Comparison of ENCODE assay signal across 9 mouse cellular contexts in genomic region chr1:160231013-160231412, GRCm38 (mm10). TPM values are rescaled to one million over a fixed set of nuclear protein-coding genes. Genes with fewer than 3 reads are reported as not detected.
DNase-seq lines count a peak whose midpoint lies in the region; ATAC-seq and TF ChIP-seq lines count a peak whose summit lies in the region.
"Had no signal": no experiment of that assay in that cellular context is flagged by ENCODE, and none has a peak within 500 bp of the region (broad histone marks: within the 10 kb centered on the region; RNA-seq: fewer than 3 reads in every experiment).

No protein-coding gene starts in this region.

- H3K4me3 ChIP-seq in forebrain, postnatal 0 days (ENCODE audit: low read depth, low read length): no peak overlapping the region
- H3K4me3 ChIP-seq in forebrain, embryonic 16.5 days (replicated peaks; ENCODE audit: low read length): no peak overlapping the region
- H3K4me3 ChIP-seq in forebrain, embryonic 12.5 days (replicated peaks): no peak overlapping the region
- H3K4me3 ChIP-seq: hindbrain, embryonic 15.5 days had no signal

- H3K27me3 ChIP-seq in forebrain, postnatal 0 days (ENCODE audit: insufficient read depth, low read length): no peaks in the 10 kb centered on the region
- no peaks in the 10 kb centered on the region for H3K27me3 ChIP-seq in forebrain, embryonic 16.5 days (replicated peaks; ENCODE audit: control insufficient read depth, insufficient read depth, low read length)
- no peaks in the 10 kb centered on the region for H3K27me3 ChIP-seq in forebrain, embryonic 12.5 days
- H3K27me3 ChIP-seq: hindbrain, embryonic 15.5 days had no signal

- 34% methylated on average over 4 of the region's 4 CpGs for WGBS in forebrain, postnatal 0 days
- 49% methylated on average over 4 of the region's 4 CpGs for WGBS in forebrain, embryonic 16.5 days
- 69% methylated on average over 4 of the region's 4 CpGs for WGBS in forebrain, embryonic 12.5 days

- no peak for ATAC-seq in forebrain, postnatal 0 days
- no peak for ATAC-seq in forebrain, embryonic 16.5 days
- no peak for ATAC-seq in forebrain, embryonic 12.5 days (ENCODE audit: low FRiP score)
- no peak for ATAC-seq in megakaryocyte, adult 5-6 weeks (ENCODE audit: poor library complexity, severe bottlenecking)

- intact Hi-C loops in left cerebral cortex, postnatal 25 days (cut with DNase I): loop anchor here (1.0 to 10.0 kb wide), 2 partner anchors 146 to 484 kb away; no protein-coding TSS in a partner anchor

- no peak overlapping the region for H3K9ac ChIP-seq in forebrain, postnatal 0 days
- H3K9ac ChIP-seq in forebrain, embryonic 16.5 days (replicated peaks; ENCODE audit: low read depth, low read length): no peak overlapping the region
- no peak overlapping the region for H3K9ac ChIP-seq in forebrain, embryonic 12.5 days
- H3K9ac ChIP-seq: hindbrain, embryonic 15.5 days had no signal

- H3K9me3 ChIP-seq in forebrain, postnatal 0 days (ENCODE audit: low read length): no peaks in the 10 kb centered on the region
- no peaks in the 10 kb centered on the region for H3K9me3 ChIP-seq in forebrain, embryonic 16.5 days (ENCODE audit: control insufficient read depth, low read length)
- no peaks in the 10 kb centered on the region for H3K9me3 ChIP-seq in forebrain, embryonic 12.5 days
- H3K9me3 ChIP-seq: hindbrain, embryonic 15.5 days had no signal

- DNase-seq in forebrain, postnatal 0 days: peak; percentile 82
- peak; percentile 37 to 72 for DNase-seq in left cerebral cortex, postnatal 25 days (ENCODE audit: low spot score in 2 of 2)
- no peak for DNase-seq in left cerebral cortex, adult 11 months (ENCODE audit: low spot score)
- DNase-seq in CD4-positive helper T cell, adult 2 months (ENCODE audit: low read depth, low spot score): peak; percentile 14
- DNase-seq in embryo, embryonic 11 days: peak; percentile 77

- no peak overlapping the region for H3K27ac ChIP-seq in forebrain, postnatal 0 days (ENCODE audit: low read depth, low read length)
- no peak overlapping the region for H3K27ac ChIP-seq in forebrain, embryonic 16.5 days (ENCODE audit: low read length)
- no peak overlapping the region for H3K27ac ChIP-seq in forebrain, embryonic 12.5 days
- H3K27ac ChIP-seq: hindbrain, embryonic 15.5 days had no signal

- peak; percentile 58 for TF ChIP-seq CTCF in forebrain, postnatal 0 days (IDR thresholded peaks at IDR 0.05; ENCODE audit: low read depth)

- no peaks in the 10 kb centered on the region for H3K4me1 ChIP-seq in forebrain, postnatal 0 days (ENCODE audit: insufficient read depth)
- H3K4me1 ChIP-seq in forebrain, embryonic 16.5 days (replicated peaks; ENCODE audit: control insufficient read depth, insufficient read depth, low read length): peaks cover 6% of the 10 kb centered on the region
- H3K4me1 ChIP-seq in forebrain, embryonic 12.5 days: peaks cover 8% of the 10 kb centered on the region
- H3K4me1 ChIP-seq: hindbrain, embryonic 15.5 days had no signal

- no peaks in the 10 kb centered on the region for H3K36me3 ChIP-seq in forebrain, postnatal 0 days (ENCODE audit: insufficient read depth)
- H3K36me3 ChIP-seq in forebrain, embryonic 16.5 days (ENCODE audit: control insufficient read depth, insufficient read depth): no peaks in the 10 kb centered on the region
- H3K36me3 ChIP-seq in forebrain, embryonic 12.5 days (replicated peaks): no peaks in the 10 kb centered on the region
- H3K36me3 ChIP-seq: hindbrain, embryonic 15.5 days had no signal

- no peak overlapping the region for H3K4me2 ChIP-seq in forebrain, postnatal 0 days (ENCODE audit: low read depth)
- H3K4me2 ChIP-seq in forebrain, embryonic 16.5 days (ENCODE audit: low read length): no peak overlapping the region
- H3K4me2 ChIP-seq in forebrain, embryonic 12.5 days: no peak overlapping the region
- H3K4me2 ChIP-seq: hindbrain, embryonic 15.5 days had no signal

RNA-seq across cellular contexts. Expression of gene Cacybp, which starts 18.3 kb away (rescaled TPM):
- 124 and 134 TPM in 2 replicates for total RNA-seq in forebrain, postnatal 0 days (2014; rRNA removed)
- 294 and 334 TPM in 2 replicates for polyA plus RNA-seq in forebrain, postnatal 0 days (2015; fragmentation: Nextera tagmentation; extraction: Ambion mirVana)
- 293 and 313 TPM in 2 replicates for polyA plus RNA-seq in forebrain, embryonic 16.5 days (2015; fragmentation: Nextera tagmentation; extraction: Ambion mirVana)
- total RNA-seq in left cerebral cortex, postnatal 25 days (2021): 10 to 100 TPM; 88.4 to 96.7 TPM
- 296 and 305 TPM in 2 replicates for polyA plus RNA-seq in forebrain, embryonic 12.5 days (2016; fragmentation: Nextera tagmentation; extraction: Ambion mirVana)
- 122 and 129 TPM in 2 replicates for total RNA-seq in megakaryocyte, adult 5-6 weeks (2015)
- total RNA-seq in megakaryocyte, adult 5-6 weeks (2017): 122 and 124 TPM in 2 replicates

RNA-seq across cellular contexts. Expression of gene Mrps14, which starts 36.0 kb away (rescaled TPM):
- 22.9 and 23.1 TPM in 2 replicates for total RNA-seq in forebrain, postnatal 0 days (2014; rRNA removed)
- 129 and 149 TPM in 2 replicates for polyA plus RNA-seq in forebrain, postnatal 0 days (2015; fragmentation: Nextera tagmentation; extraction: Ambion mirVana)
- polyA plus RNA-seq in forebrain, embryonic 16.5 days (2015; fragmentation: Nextera tagmentation; extraction: Ambion mirVana): 162 and 186 TPM in 2 replicates
- total RNA-seq in left cerebral cortex, postnatal 25 days (2021): 10 to 100 TPM; 64.3 to 76.7 TPM
- 240 and 244 TPM in 2 replicates for polyA plus RNA-seq in forebrain, embryonic 12.5 days (2016; fragmentation: Nextera tagmentation; extraction: Ambion mirVana)
- 109 and 125 TPM in 2 replicates for total RNA-seq in megakaryocyte, adult 5-6 weeks (2015)
- total RNA-seq in megakaryocyte, adult 5-6 weeks (2017): 90.6 and 95.8 TPM in 2 replicates
